Mouse (Mus musculus) effector memory CD4-positive, alpha-beta T cell, adult 5 months (primary cell): ENCODE data around the gene Gm11009. TPM values are rescaled to one million over a fixed set of nuclear protein-coding genes. Genes with fewer than 3 reads are reported as not detected.

Source experiments
- polyA plus RNA-seq: library from polyadenylated mRNA; unstranded; fragments of 100-300 nt; shearing (Covaris generic); gene quantifications from one replicate; pipeline ENCODE4 v1.2.1, GENCODE M21; 2017

Gm11009 gene
- polyA plus RNA-seq, result not detected

GRCm38 (mm10) chr2:176319394-176319793 is at the start of gene Gm11009:
TSS of gene Gm11009 (minus strand) at chr2:176319494.

Other genes starting within 250 kb of the Gm11009 start
- gene Gm2004, start 169.7 kb downstream of the Gm11009 start, polyA plus RNA-seq, result not detected
- gene 2210418O10Rik, start 92.9 kb downstream of the Gm11009 start, polyA plus RNA-seq, result 1.7 TPM
- 4.4 TPM for gene Gm14435, start 104.1 kb upstream of the Gm11009 start, polyA plus RNA-seq
- 5.1 TPM for gene Gm14434, start 167.3 kb upstream of the Gm11009 start, polyA plus RNA-seq
- not detected for gene Zfp967, start 201.6 kb upstream of the Gm11009 start, polyA plus RNA-seq